12 mouse cellular contexts compared by ENCODE assay signal in the genomic region with DNA sequence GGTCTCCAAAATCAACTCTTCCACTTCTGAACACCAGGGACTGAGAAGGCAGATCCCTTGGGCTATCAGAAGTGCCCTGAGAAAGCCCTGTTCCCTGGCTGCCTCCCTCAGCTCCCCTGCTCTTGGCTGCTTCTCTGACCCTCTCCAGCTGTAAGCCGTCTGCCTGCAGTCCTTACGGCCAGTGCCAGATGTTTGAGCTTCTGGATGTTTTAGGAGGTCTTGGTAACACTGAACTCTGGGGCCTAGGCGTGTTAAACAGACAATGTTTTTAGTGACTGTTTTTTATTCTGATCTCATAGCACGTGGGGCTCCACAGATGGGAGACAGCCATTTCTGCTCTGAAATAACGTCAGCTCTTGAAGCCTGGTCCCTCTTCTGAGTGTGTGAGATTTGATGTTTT. TPM values are rescaled to one million over a fixed set of nuclear protein-coding genes. Genes with fewer than 3 reads are reported as not detected.
A peak's percentile ranks its signal among the peaks of the same experiment; 100 is the strongest.
DNase-seq lines count a peak whose midpoint lies in the region; ATAC-seq and TF ChIP-seq lines count a peak whose summit lies in the region.
"Had no signal": no experiment of that assay in that cellular context is flagged by ENCODE, and none has a peak within 500 bp of the region (broad histone marks: within the 10 kb centered on the region; RNA-seq: fewer than 3 reads in every experiment).

No protein-coding gene starts in this region.

- peak; percentile 34 for DNase-seq in urinary bladder, postnatal 14 days (ENCODE audit: low spot score)
- DNase-seq in urinary bladder, postnatal 10 days (ENCODE audit: low spot score), result no peak
- DNase-seq in heart, postnatal 0 days (ENCODE audit: low spot score), result peak; percentile 36
- DNase-seq in limb, embryonic 11.5 days (ENCODE audit: low spot score), result peak; percentile 44
- DNase-seq in hindbrain, postnatal 0 days (ENCODE audit: low spot score), result no peak
- DNase-seq in right cerebral cortex, postnatal 10 days (ENCODE audit: low spot score in 2 of 2), result no peak
- DNase-seq in thymus, postnatal 25 days, result no peak
- DNase-seq: adrenal gland, adult 2 months; cerebellum, postnatal 14 days; thymus, postnatal 36 days had no signal

- no peak for TF ChIP-seq CTCF in heart, postnatal 0 days (IDR thresholded peaks at IDR 0.05; ENCODE audit: low read depth)
- no peak for TF ChIP-seq CTCF in hindbrain, postnatal 0 days (IDR thresholded peaks at IDR 0.05; ENCODE audit: low read depth)

- peak; percentile 39; the same call in 1 of the 2 replicates for ATAC-seq in heart, postnatal 0 days (ENCODE audit: insufficient read depth, low read depth)
- ATAC-seq in limb, embryonic 11.5 days (ENCODE audit: insufficient number of reproducible peaks, low FRiP score, low TSS enrichment, low read depth), result no peak; the same call in 1 of the 2 replicates
- ATAC-seq in hindbrain, postnatal 0 days, result no peak

- H3K9ac ChIP-seq in heart, postnatal 0 days (replicated peaks; ENCODE audit: low read depth, low read length), result no peak overlapping the region
- no peak overlapping the region for H3K9ac ChIP-seq in limb, embryonic 11.5 days (ENCODE audit: low read length)
- H3K9ac ChIP-seq in hindbrain, postnatal 0 days (replicated peaks; ENCODE audit: low read length), result no peak overlapping the region

- 41% methylated on average over 5 of the region's 5 CpGs for WGBS in heart, postnatal 0 days
- WGBS in limb, embryonic 11.5 days, result 6% methylated on average over 5 of the region's 5 CpGs
- WGBS in hindbrain, postnatal 0 days, result 37% methylated on average over 5 of the region's 5 CpGs

- no peaks in the 10 kb centered on the region for H3K36me3 ChIP-seq in heart, postnatal 0 days (replicated peaks; ENCODE audit: control insufficient read depth, insufficient read depth, low read length)
- no peaks in the 10 kb centered on the region for H3K36me3 ChIP-seq in limb, embryonic 11.5 days (ENCODE audit: control insufficient read depth, insufficient read depth, low read length)
- no peaks in the 10 kb centered on the region for H3K36me3 ChIP-seq in hindbrain, postnatal 0 days (ENCODE audit: insufficient read depth, low read length)

- no peaks in the 10 kb centered on the region for H3K9me3 ChIP-seq in heart, postnatal 0 days (replicated peaks; ENCODE audit: control insufficient read depth, low read length)
- H3K9me3 ChIP-seq in limb, embryonic 11.5 days (ENCODE audit: control insufficient read depth, low read length), result no peaks in the 10 kb centered on the region
- no peaks in the 10 kb centered on the region for H3K9me3 ChIP-seq in hindbrain, postnatal 0 days (ENCODE audit: low read length)

- H3K27me3 ChIP-seq in heart, postnatal 0 days (ENCODE audit: control insufficient read depth, insufficient read depth, low read length), result no peaks in the 10 kb centered on the region
- no peaks in the 10 kb centered on the region for H3K27me3 ChIP-seq in limb, embryonic 11.5 days (ENCODE audit: control insufficient read depth, insufficient read depth, low read length)
- no peaks in the 10 kb centered on the region for H3K27me3 ChIP-seq in hindbrain, postnatal 0 days (ENCODE audit: insufficient read depth, low read length)

- no peak overlapping the region for H3K4me2 ChIP-seq in heart, postnatal 0 days (ENCODE audit: low read depth, low read length)
- no peak overlapping the region for H3K4me2 ChIP-seq in limb, embryonic 11.5 days (ENCODE audit: low read depth, severe bottlenecking)
- no peak overlapping the region for H3K4me2 ChIP-seq in hindbrain, postnatal 0 days (ENCODE audit: low read depth, low read length)
- H3K4me2 ChIP-seq: liver, embryonic 11.5 days had no signal

- no peaks in the 10 kb centered on the region for H3K4me1 ChIP-seq in heart, postnatal 0 days (ENCODE audit: control insufficient read depth, insufficient read depth)
- no peaks in the 10 kb centered on the region for H3K4me1 ChIP-seq in limb, embryonic 11.5 days (ENCODE audit: control insufficient read depth, insufficient read depth, low read length)
- no peaks in the 10 kb centered on the region for H3K4me1 ChIP-seq in hindbrain, postnatal 0 days (ENCODE audit: insufficient read depth, low read length)

- no peak for TF ChIP-seq EP300 in heart, postnatal 0 days (IDR thresholded peaks at IDR 0.05; ENCODE audit: low read depth)

- H3K27ac ChIP-seq in heart, postnatal 0 days (ENCODE audit: low read depth), result peak overlapping the region; percentile 32; the same call in 1 of the 2 replicates
- no peak overlapping the region for H3K27ac ChIP-seq in limb, embryonic 11.5 days (replicated peaks; ENCODE audit: low read depth, low read length)
- no peak overlapping the region for H3K27ac ChIP-seq in hindbrain, postnatal 0 days

- H3K4me3 ChIP-seq in heart, postnatal 0 days (ENCODE audit: low read depth, low read length), result no peak overlapping the region
- no peak overlapping the region for H3K4me3 ChIP-seq in limb, embryonic 11.5 days (ENCODE audit: low read depth, low read length)
- no peak overlapping the region for H3K4me3 ChIP-seq in hindbrain, postnatal 0 days (ENCODE audit: low read length)

RNA-seq across cellular contexts. Expression of gene Colgalt2, which starts 18.0 kb away (rescaled TPM):
- total RNA-seq in heart, postnatal 0 days (2014; rRNA removed; ENCODE audit: low replicate concordance), result 4.5 and 4.6 TPM in 2 replicates
- polyA plus RNA-seq in heart, postnatal 0 days (2015; fragmentation: Nextera tagmentation; extraction: Ambion mirVana), result 1.5 and 1.7 TPM in 2 replicates
- polyA plus RNA-seq in limb, embryonic 11.5 days (2014; fragmentation: Nextera tagmentation; extraction: Ambion mirVana), result 1.6 and 3.0 TPM in 2 replicates
- 6.6 and 7.0 TPM in 2 replicates for total RNA-seq in hindbrain, postnatal 0 days (2014; rRNA removed)
- 3.4 and 3.7 TPM in 2 replicates for polyA plus RNA-seq in hindbrain, postnatal 0 days (2015; fragmentation: Nextera tagmentation; extraction: Ambion mirVana)
- total RNA-seq: monocyte, adult 5-6 weeks had no signal

RNA-seq across cellular contexts. Expression of gene Tsen15, which starts 31.1 kb away (rescaled TPM):
- 28.8 and 281 TPM in 2 replicates for total RNA-seq in heart, postnatal 0 days (2014; rRNA removed; ENCODE audit: low replicate concordance)
- 29.1 and 36.9 TPM in 2 replicates for polyA plus RNA-seq in heart, postnatal 0 days (2015; fragmentation: Nextera tagmentation; extraction: Ambion mirVana)
- polyA plus RNA-seq in limb, embryonic 11.5 days (2014; fragmentation: Nextera tagmentation; extraction: Ambion mirVana), result 95.5 and 105 TPM in 2 replicates
- 27.1 and 49.8 TPM in 2 replicates for total RNA-seq in hindbrain, postnatal 0 days (2014; rRNA removed)
- 49.1 and 50.8 TPM in 2 replicates for polyA plus RNA-seq in hindbrain, postnatal 0 days (2015; fragmentation: Nextera tagmentation; extraction: Ambion mirVana)

Comparison
In these comparisons a context has a peak if more than half of its experiments do, and no peak if none do; other contexts are left out.
1. DNase-seq: peak in urinary bladder, postnatal 14 days (single experiment), heart, postnatal 0 days (single experiment) and limb, embryonic 11.5 days (single experiment); none in urinary bladder, postnatal 10 days (single experiment), hindbrain, postnatal 0 days (single experiment), right cerebral cortex, postnatal 10 days (0 of 2) and thymus, postnatal 25 days (single experiment).